8 mouse cellular contexts compared by ENCODE assay signal in the genomic region with DNA sequence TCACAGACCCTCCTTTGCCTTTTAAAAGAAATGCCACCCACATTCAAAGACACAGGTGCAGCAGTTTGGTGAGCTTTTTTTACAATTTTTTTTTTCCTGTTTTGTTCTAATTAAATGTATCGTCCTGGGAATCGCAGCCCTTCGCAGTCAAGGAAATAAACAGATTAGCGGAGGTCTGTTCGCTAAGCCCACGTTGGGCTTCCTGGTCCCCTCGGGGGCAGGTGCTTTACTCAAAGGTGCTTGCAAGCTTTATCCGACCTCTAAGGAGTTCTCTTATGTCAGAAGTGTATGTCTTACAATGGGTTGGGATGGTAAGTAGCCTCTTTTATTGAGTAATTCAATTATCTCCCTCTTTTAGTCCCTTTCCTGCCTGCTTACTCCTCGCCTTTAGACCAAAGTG. TPM values are rescaled to one million over a fixed set of nuclear protein-coding genes. Genes with fewer than 3 reads are reported as not detected.
DNase-seq lines count a peak whose midpoint lies in the region; ATAC-seq and TF ChIP-seq lines count a peak whose summit lies in the region.

No protein-coding gene starts in this region.

- WGBS in heart, embryonic 11.5 days (ENCODE audit: insufficient replicate concordance): 3% methylated on average over 9 of the region's 9 CpGs
- WGBS in embryonic facial prominence, embryonic 15.5 days: 2% methylated on average over 9 of the region's 9 CpGs
- WGBS in limb, embryonic 13.5 days: 2% methylated on average over 9 of the region's 9 CpGs
- WGBS in stomach, embryonic 15.5 days: 1% methylated on average over 9 of the region's 9 CpGs

- H3K79me3 ChIP-seq in C2C12 (ENCODE audit: low read depth): peaks cover 43% of the 10 kb centered on the region

- DNase-seq in heart, postnatal 25 days (ENCODE audit: low spot score): no peak
- no peak for DNase-seq in T-cell, adult 2 months (ENCODE audit: low spot score)
- no peak for DNase-seq in cerebellum, adult 11 months

- no peaks in the 10 kb centered on the region for H3K36me3 ChIP-seq in heart, embryonic 11.5 days (ENCODE audit: control insufficient read depth, insufficient read depth, low read length)
- H3K36me3 ChIP-seq in C2C12 (ENCODE audit: control insufficient read depth, insufficient read depth): peaks cover 17% of the 10 kb centered on the region
- H3K36me3 ChIP-seq in embryonic facial prominence, embryonic 15.5 days: no peaks in the 10 kb centered on the region
- H3K36me3 ChIP-seq in limb, embryonic 13.5 days: no peaks in the 10 kb centered on the region
- no peaks in the 10 kb centered on the region for H3K36me3 ChIP-seq in stomach, embryonic 15.5 days

- peak overlapping the region; percentile 96 for H3ac ChIP-seq in C2C12 (ENCODE audit: control insufficient read depth, insufficient read length, low read depth)

- intact Hi-C loops in heart, postnatal 25 days (cut with DNase I): loop anchor here (5.0 kb wide), 1 partner anchor 210 kb away; the partner anchor contains the start of gene Arhgap35

- peak overlapping the region; percentile 100 for H3K27ac ChIP-seq in heart, embryonic 11.5 days (ENCODE audit: low read depth, low read length)
- peak overlapping the region; percentile 100 for H3K27ac ChIP-seq in embryonic facial prominence, embryonic 15.5 days (replicated peaks)
- peak overlapping the region; percentile 100 for H3K27ac ChIP-seq in limb, embryonic 13.5 days
- H3K27ac ChIP-seq in stomach, embryonic 15.5 days: peak overlapping the region; percentile 100

- TF ChIP-seq CTCF in C2C12 (IDR thresholded peaks at IDR 0.05; ENCODE audit: control insufficient read depth, insufficient read depth, insufficient read length): no peak

- peak overlapping the region; percentile 77 for H3K4me2 ChIP-seq in heart, embryonic 11.5 days
- H3K4me2 ChIP-seq in embryonic facial prominence, embryonic 15.5 days (replicated peaks): peak overlapping the region; percentile 59
- H3K4me2 ChIP-seq in limb, embryonic 13.5 days (replicated peaks): peak overlapping the region; percentile 93
- peak overlapping the region; percentile 76 for H3K4me2 ChIP-seq in stomach, embryonic 15.5 days

- H3K27me3 ChIP-seq in heart, embryonic 11.5 days (ENCODE audit: control insufficient read depth, insufficient read depth, low read length): no peaks in the 10 kb centered on the region
- H3K27me3 ChIP-seq in C2C12 (ENCODE audit: control insufficient read depth, insufficient read depth, insufficient read length): no peaks in the 10 kb centered on the region
- H3K27me3 ChIP-seq in embryonic facial prominence, embryonic 15.5 days: no peaks in the 10 kb centered on the region
- H3K27me3 ChIP-seq in limb, embryonic 13.5 days: no peaks in the 10 kb centered on the region
- no peaks in the 10 kb centered on the region for H3K27me3 ChIP-seq in stomach, embryonic 15.5 days (replicated peaks)

- peaks cover 62% of the 10 kb centered on the region for H3K79me2 ChIP-seq in C2C12 (ENCODE audit: control insufficient read depth, insufficient read depth)

- ATAC-seq in heart, embryonic 11.5 days (replicated peaks; ENCODE audit: insufficient number of reproducible peaks, low FRiP score, low TSS enrichment): no peak
- ATAC-seq in embryonic facial prominence, embryonic 15.5 days (ENCODE audit: insufficient number of reproducible peaks, low FRiP score, low TSS enrichment, low read depth): no peak
- ATAC-seq in limb, embryonic 13.5 days (ENCODE audit: low FRiP score, low read depth): no peak
- no peak for ATAC-seq in stomach, embryonic 15.5 days (ENCODE audit: insufficient read depth, low FRiP score, low read depth)

- no peaks in the 10 kb centered on the region for H3K9me3 ChIP-seq in heart, embryonic 11.5 days (replicated peaks; ENCODE audit: control insufficient read depth, low read length)
- no peaks in the 10 kb centered on the region for H3K9me3 ChIP-seq in embryonic facial prominence, embryonic 15.5 days (replicated peaks)
- H3K9me3 ChIP-seq in limb, embryonic 13.5 days: no peaks in the 10 kb centered on the region
- H3K9me3 ChIP-seq in stomach, embryonic 15.5 days: no peaks in the 10 kb centered on the region

- peaks cover 40% of the 10 kb centered on the region for H3K4me1 ChIP-seq in heart, embryonic 11.5 days (ENCODE audit: control insufficient read depth, insufficient read depth, low read length)
- H3K4me1 ChIP-seq in embryonic facial prominence, embryonic 15.5 days: peaks cover 41% of the 10 kb centered on the region
- H3K4me1 ChIP-seq in limb, embryonic 13.5 days: peaks cover 40% of the 10 kb centered on the region
- H3K4me1 ChIP-seq in stomach, embryonic 15.5 days: peaks cover 27% of the 10 kb centered on the region

- H3K9ac ChIP-seq in heart, embryonic 11.5 days (ENCODE audit: low read depth, low read length): peak overlapping the region; percentile 100
- peak overlapping the region; percentile 99 for H3K9ac ChIP-seq in embryonic facial prominence, embryonic 15.5 days
- peak overlapping the region; percentile 100 for H3K9ac ChIP-seq in limb, embryonic 13.5 days
- H3K9ac ChIP-seq in stomach, embryonic 15.5 days: peak overlapping the region; percentile 100

- peak overlapping the region; percentile 93 for H3K4me3 ChIP-seq in heart, embryonic 11.5 days (ENCODE audit: low read depth, low read length)
- H3K4me3 ChIP-seq in C2C12 (ENCODE audit: insufficient read depth, poor library complexity, severe bottlenecking): peak overlapping the region; percentile 85
- H3K4me3 ChIP-seq in embryonic facial prominence, embryonic 15.5 days (replicated peaks): peak overlapping the region; percentile 89
- H3K4me3 ChIP-seq in limb, embryonic 13.5 days: peak overlapping the region; percentile 91
- H3K4me3 ChIP-seq in stomach, embryonic 15.5 days (replicated peaks): peak overlapping the region; percentile 94

TF ChIP-seq in C2C12, 6 proteins besides CTCF, POLR2A, EP300 and RAD21:
- no peak for TF ChIP-seq CEBPB (IDR thresholded peaks at IDR 0.05; ENCODE audit: low read depth)
- no peak for TF ChIP-seq FOSL1 (IDR thresholded peaks at IDR 0.05; ENCODE audit: insufficient read depth, low read length, poor library complexity, severe bottlenecking)

RNA-seq across cellular contexts. Expression of gene Zc3h4, which starts 1.7 kb away (rescaled TPM):
- polyA plus RNA-seq in heart, embryonic 11.5 days (2014; fragmentation: Nextera tagmentation; extraction: Ambion mirVana): 9.4 and 12.8 TPM in 2 replicates
- total RNA-seq in heart, postnatal 25 days (2021): 10 to 100 TPM; 29.0 to 29.9 TPM
- 29.8 TPM for polyA plus RNA-seq in C2C12 (2012; fragmentation: generic; extraction: Trizol)
- 16.9 and 17.0 TPM in 2 replicates for polyA plus RNA-seq in embryonic facial prominence, embryonic 15.5 days (2015; fragmentation: Nextera tagmentation; extraction: Ambion mirVana)
- 18.2 and 18.5 TPM in 2 replicates for polyA plus RNA-seq in limb, embryonic 13.5 days (2015; fragmentation: Nextera tagmentation; extraction: Ambion mirVana)
- 16.8 and 17.4 TPM in 2 replicates for polyA plus RNA-seq in stomach, embryonic 15.5 days (2015; fragmentation: Nextera tagmentation; extraction: Ambion mirVana)

RNA-seq across cellular contexts. Expression of gene Sae1, which starts 14.8 kb away (rescaled TPM):
- polyA plus RNA-seq in heart, embryonic 11.5 days (2014; fragmentation: Nextera tagmentation; extraction: Ambion mirVana): 222 and 243 TPM in 2 replicates
- total RNA-seq in heart, postnatal 25 days (2021): 10 to 100 TPM; 35.2 to 37.2 TPM
- polyA plus RNA-seq in C2C12 (2012; fragmentation: generic; extraction: Trizol): 218 TPM
- polyA plus RNA-seq in embryonic facial prominence, embryonic 15.5 days (2015; fragmentation: Nextera tagmentation; extraction: Ambion mirVana): 291 and 292 TPM in 2 replicates
- 359 and 362 TPM in 2 replicates for polyA plus RNA-seq in limb, embryonic 13.5 days (2015; fragmentation: Nextera tagmentation; extraction: Ambion mirVana)
- polyA plus RNA-seq in stomach, embryonic 15.5 days (2015; fragmentation: Nextera tagmentation; extraction: Ambion mirVana): 272 and 284 TPM in 2 replicates

RNA-seq across cellular contexts. Expression of gene Tmem160, which starts 50.1 kb away (rescaled TPM):
- polyA plus RNA-seq in heart, embryonic 11.5 days (2014; fragmentation: Nextera tagmentation; extraction: Ambion mirVana): 69.4 and 78.6 TPM in 2 replicates
- total RNA-seq in heart, postnatal 25 days (2021): 10 to 100 TPM; 82.2 to 88.1 TPM
- 81.7 TPM for polyA plus RNA-seq in C2C12 (2012; fragmentation: generic; extraction: Trizol)
- 48.6 and 49.6 TPM in 2 replicates for polyA plus RNA-seq in embryonic facial prominence, embryonic 15.5 days (2015; fragmentation: Nextera tagmentation; extraction: Ambion mirVana)
- 44.2 and 44.9 TPM in 2 replicates for polyA plus RNA-seq in limb, embryonic 13.5 days (2015; fragmentation: Nextera tagmentation; extraction: Ambion mirVana)
- 48.5 and 57.0 TPM in 2 replicates for polyA plus RNA-seq in stomach, embryonic 15.5 days (2015; fragmentation: Nextera tagmentation; extraction: Ambion mirVana)
